Mouse (Mus musculus): ENCODE results near the gene Ier3. TPM values are rescaled to one million over a fixed set of nuclear protein-coding genes. Genes with fewer than 3 reads are reported as not detected.

Ier3 gene
- 6.2 and 6.4 TPM in 2 replicates for polyA plus RNA-seq (2012; rRNA removed)

DNA sequence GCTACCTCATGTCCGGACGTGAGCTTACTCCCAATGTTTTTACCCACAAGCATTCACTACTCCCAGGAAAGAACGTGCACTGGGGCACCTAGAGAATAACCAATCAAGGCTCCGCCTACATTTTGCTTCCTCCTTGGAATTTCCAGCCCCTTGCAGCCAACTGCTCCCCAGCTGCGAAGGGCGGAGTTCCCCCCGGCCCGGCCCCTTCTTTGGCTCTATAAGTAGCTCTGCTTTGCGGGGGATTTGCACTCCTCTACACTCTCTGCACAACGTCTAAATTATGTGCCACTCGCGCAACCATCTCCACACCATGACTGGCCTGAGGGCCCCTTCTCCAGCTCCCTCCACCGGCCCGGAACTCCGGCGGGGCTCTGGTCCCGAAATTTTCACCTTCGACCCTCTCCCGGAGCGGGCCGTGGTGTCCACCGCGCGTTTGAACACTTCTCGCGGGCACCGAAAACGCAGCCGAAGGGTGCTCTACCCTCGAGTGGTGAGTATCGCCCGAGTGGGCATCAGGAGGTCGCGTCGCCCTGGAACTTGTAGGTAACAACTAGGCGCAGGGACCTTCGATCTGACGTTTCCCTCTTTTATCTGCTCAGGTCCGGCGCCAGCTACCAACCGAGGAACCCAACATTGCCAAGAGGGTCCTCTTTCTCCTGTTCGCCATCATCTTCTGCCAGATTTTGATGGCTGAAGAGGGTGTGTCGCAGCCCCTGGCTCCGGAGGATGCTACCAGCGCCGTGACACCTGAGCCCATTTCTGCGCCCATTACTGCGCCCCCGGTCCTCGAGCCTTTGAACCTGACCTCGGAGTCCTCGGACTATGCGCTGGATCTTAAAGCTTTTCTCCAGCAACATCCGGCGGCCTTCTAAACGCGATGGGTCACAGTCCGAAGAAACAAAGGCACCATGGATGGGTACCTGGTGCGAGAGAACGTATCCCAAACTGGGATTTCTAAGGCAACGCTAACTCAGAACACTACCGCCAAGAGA is at the start of gene Ier3:
Ier3 (plus strand) TSS at position 246 of the 992 bp plus-strand sequence.
- H3K36me3 ChIP-seq (ENCODE audit: control insufficient read depth, insufficient read depth, low read length) = no peaks in the 10 kb centered on the region
- WGBS = under 1% methylated on average over 62 of the region's 62 CpGs
- no peak within 1 kb of the TSS for H3K27ac ChIP-seq (ENCODE audit: control insufficient read depth, insufficient read depth, low read length)
- peaks cover 8% of the 10 kb centered on the region; the same call in 1 of the 2 replicates for H3K27me3 ChIP-seq (ENCODE audit: control insufficient read depth, insufficient read depth, low read length)
- TF ChIP-seq POLR2A (IDR thresholded peaks at IDR 0.05; ENCODE audit: control insufficient read depth, extremely low read depth, insufficient read depth, low read length, poor library complexity) (no peak), CTCF (IDR thresholded peaks at IDR 0.05; ENCODE audit: borderline replicate concordance, control insufficient read depth, extremely low read depth, insufficient read depth, low read length, poor library complexity) (no peak)
- peak within 1 kb of the TSS; percentile 78 for H3K4me3 ChIP-seq (ENCODE audit: control insufficient read depth, insufficient read depth, low read length)
- peaks cover 32% of the 10 kb centered on the region for H3K4me1 ChIP-seq (replicated peaks; ENCODE audit: control insufficient read depth, insufficient read depth, low read length)
- peak; percentile 38 for DNase-seq

- TF ChIP-seq POLR2A (IDR thresholded peaks at IDR 0.05; ENCODE audit: control insufficient read depth, extremely low read depth, insufficient read depth, low read length, poor library complexity) (no peak), CTCF (IDR thresholded peaks at IDR 0.05; ENCODE audit: borderline replicate concordance, control insufficient read depth, extremely low read depth, insufficient read depth, low read length, poor library complexity) (no peak)
- 44% methylated on average over 13 of the region's 13 CpGs for WGBS
- Histone ChIP-seq H3K4me3 (ENCODE audit: control insufficient read depth, insufficient read depth, low read length) (no peak overlapping the region), H3K4me1 (replicated peaks; ENCODE audit: control insufficient read depth, insufficient read depth, low read length) (peaks cover 3% of the 10 kb centered on the region; the same call in 1 of the 2 replicates), H3K27ac (ENCODE audit: control insufficient read depth, insufficient read depth, low read length) (no peak overlapping the region), H3K27me3 (ENCODE audit: control insufficient read depth, insufficient read depth, low read length) (no peaks in the 10 kb centered on the region), H3K36me3 (ENCODE audit: control insufficient read depth, insufficient read depth, low read length) (no peaks in the 10 kb centered on the region)
- DNase-seq = no peak
These were observed 44.5 kb upstream of the Ier3 start for GRCm38 (mm10) chr17:35776811-35777609.

GRCm38 (mm10) chr17:35778965-35779364 is 42.5 kb upstream of the Ier3 start:
- Histone ChIP-seq H3K27ac (ENCODE audit: control insufficient read depth, insufficient read depth, low read length) (no peak overlapping the region), H3K4me1 (replicated peaks; ENCODE audit: control insufficient read depth, insufficient read depth, low read length) (peaks cover 3% of the 10 kb centered on the region; the same call in 1 of the 2 replicates)
- TF ChIP-seq POLR2A (IDR thresholded peaks at IDR 0.05; ENCODE audit: control insufficient read depth, extremely low read depth, insufficient read depth, low read length, poor library complexity) (no peak), CTCF (IDR thresholded peaks at IDR 0.05; ENCODE audit: borderline replicate concordance, control insufficient read depth, extremely low read depth, insufficient read depth, low read length, poor library complexity) (no peak)

DNA sequence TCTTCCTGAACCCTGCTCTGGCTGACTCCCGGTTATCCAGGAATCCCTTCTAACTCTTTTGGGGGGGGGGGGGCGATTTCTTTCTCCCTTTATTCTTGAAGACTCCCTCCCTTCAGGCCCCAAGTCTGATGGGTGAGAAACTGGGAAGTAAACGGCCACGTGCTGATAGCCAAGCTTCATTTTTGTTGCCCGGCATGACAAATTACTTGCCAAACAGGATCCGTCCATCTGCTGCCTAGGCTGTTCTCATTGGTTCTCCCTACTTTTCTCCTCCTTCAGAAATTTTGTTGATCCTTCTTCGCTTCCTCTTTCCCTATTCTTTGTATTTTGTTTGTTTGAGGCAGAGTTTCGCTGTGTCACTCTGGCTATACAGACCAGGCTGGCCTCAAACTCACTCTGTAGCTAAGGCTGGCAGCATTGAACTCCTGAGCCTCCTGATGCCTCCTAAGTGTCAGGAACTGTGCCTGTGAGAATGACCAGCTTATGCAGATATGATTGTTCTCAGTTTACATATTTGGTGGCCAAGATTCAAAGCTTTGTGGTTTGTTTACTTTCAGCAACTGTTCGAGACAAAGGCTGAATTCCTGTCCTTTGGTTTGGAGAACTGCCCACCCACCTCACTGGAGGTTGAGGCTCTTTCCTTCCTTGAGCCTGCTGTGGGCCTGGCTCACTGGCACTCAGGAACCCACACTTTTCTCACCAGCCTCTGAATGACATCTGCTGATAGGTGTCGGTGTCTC is 41.8 kb upstream of the Ier3 start:
- Histone ChIP-seq H3K4me1 (replicated peaks; ENCODE audit: control insufficient read depth, insufficient read depth, low read length) (peaks cover 3% of the 10 kb centered on the region; the same call in 1 of the 2 replicates), H3K36me3 (ENCODE audit: control insufficient read depth, insufficient read depth, low read length) (no peaks in the 10 kb centered on the region), H3K27me3 (ENCODE audit: control insufficient read depth, insufficient read depth, low read length) (no peaks in the 10 kb centered on the region), H3K27ac (ENCODE audit: control insufficient read depth, insufficient read depth, low read length) (no peak overlapping the region), H3K4me3 (ENCODE audit: control insufficient read depth, insufficient read depth, low read length) (no peak overlapping the region)
- TF ChIP-seq POLR2A (IDR thresholded peaks at IDR 0.05; ENCODE audit: control insufficient read depth, extremely low read depth, insufficient read depth, low read length, poor library complexity) = no peak
- no peak for TF ChIP-seq CTCF (IDR thresholded peaks at IDR 0.05; ENCODE audit: borderline replicate concordance, control insufficient read depth, extremely low read depth, insufficient read depth, low read length, poor library complexity)
- no peak for DNase-seq
- 68% methylated on average over 10 of the region's 10 CpGs for WGBS

More at GRCm38 (mm10) chr17:35778965-35779364, 42.5 kb upstream of the Ier3 start:
- no peak for DNase-seq
- no peaks in the 10 kb centered on the region for H3K36me3 ChIP-seq (ENCODE audit: control insufficient read depth, insufficient read depth, low read length)
- H3K27me3 ChIP-seq (ENCODE audit: control insufficient read depth, insufficient read depth, low read length) = no peaks in the 10 kb centered on the region
- H3K4me3 ChIP-seq (ENCODE audit: control insufficient read depth, insufficient read depth, low read length) = no peak overlapping the region
- WGBS = 68% methylated on average over 6 of the region's 6 CpGs

DNA sequence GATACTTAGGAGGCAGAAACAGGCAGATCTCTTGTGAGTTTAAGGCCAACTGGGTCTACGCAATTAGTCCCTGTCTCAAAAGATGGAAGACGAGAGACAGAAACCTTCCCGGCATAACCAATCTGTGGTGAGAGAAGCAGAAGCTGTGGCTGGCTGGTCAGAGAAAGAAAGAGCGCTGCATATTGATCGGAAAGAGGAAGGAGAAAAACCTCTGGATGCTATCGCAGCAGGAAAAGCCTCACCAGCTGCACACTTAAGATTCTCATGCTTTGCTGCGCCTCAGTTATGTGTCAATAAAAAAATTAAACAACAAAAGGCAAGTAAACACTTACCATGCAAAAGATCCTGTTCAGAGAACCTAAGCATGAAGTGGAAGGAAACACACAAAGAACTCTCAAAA is 41.1 kb upstream of the Ier3 start:
- no peak overlapping the region for H3K27ac ChIP-seq (ENCODE audit: control insufficient read depth, insufficient read depth, low read length)
- 30% methylated on average over 7 of the region's 7 CpGs for WGBS
- H3K4me1 ChIP-seq (replicated peaks; ENCODE audit: control insufficient read depth, insufficient read depth, low read length) = peaks cover 3% of the 10 kb centered on the region; the same call in 1 of the 2 replicates
- H3K27me3 ChIP-seq (ENCODE audit: control insufficient read depth, insufficient read depth, low read length) = no peaks in the 10 kb centered on the region
- no peak for TF ChIP-seq POLR2A (IDR thresholded peaks at IDR 0.05; ENCODE audit: control insufficient read depth, extremely low read depth, insufficient read depth, low read length, poor library complexity)
- no peak for TF ChIP-seq CTCF (IDR thresholded peaks at IDR 0.05; ENCODE audit: borderline replicate concordance, control insufficient read depth, extremely low read depth, insufficient read depth, low read length, poor library complexity)
- DNase-seq = no peak
- no peak overlapping the region for H3K4me3 ChIP-seq (ENCODE audit: control insufficient read depth, insufficient read depth, low read length)
- H3K36me3 ChIP-seq (ENCODE audit: control insufficient read depth, insufficient read depth, low read length) = no peaks in the 10 kb centered on the region
